Mouse (Mus musculus) testis, adult 2 months (tissue): ENCODE measurements around the gene Zswim4. TPM values are rescaled to one million over a fixed set of nuclear protein-coding genes. Genes with fewer than 3 reads are reported as not detected.

Source experiments
- H3K27ac ChIP-seq: fragments of 200-500 bp; 2 replicates; pipeline ENCODE4 v1.5.1; 2012; ENCODE audit warnings: low read depth, low read length; ENCODE audit not compliant: control insufficient read depth, insufficient read depth
- H3K27me3 ChIP-seq: fragments of 200-500 bp; 2 replicates; pipeline ENCODE4 v1.6.1; 2012; ENCODE audit warnings: mild to moderate bottlenecking, low read length, moderate library complexity; ENCODE audit not compliant: control insufficient read depth, insufficient read depth
- H3K36me3 ChIP-seq: fragments of 200-500 bp; 2 replicates; pipeline ENCODE4 v1.6.1; 2012; ENCODE audit warnings: mild to moderate bottlenecking, low read length; ENCODE audit not compliant: control insufficient read depth, insufficient read depth
- H3K4me1 ChIP-seq: fragments of 200-500 bp; 2 replicates; pipeline ENCODE4 v1.6.1; 2012; ENCODE audit warnings: low read length; ENCODE audit not compliant: control insufficient read depth, insufficient read depth
- H3K4me3 ChIP-seq: fragments of 200-500 bp; 2 replicates; pipeline ENCODE4 v1.5.1; 2012; ENCODE audit warnings: low read depth, mild to moderate bottlenecking, low read length, moderate library complexity, mixed read lengths; ENCODE audit not compliant: control insufficient read depth
- CTCF ChIP-seq: fragments of 200-500 bp; IDR thresholded peaks from 2 replicates; pipeline ENCODE4 v1.5.1; 2012; ENCODE audit warnings: low read depth, mild to moderate bottlenecking, inconsistent platforms, low read length, moderate library complexity; ENCODE audit not compliant: control insufficient read depth, insufficient read depth, insufficient replicate concordance
- POLR2A ChIP-seq: fragments of 200-500 bp; IDR thresholded peaks from 2 replicates; pipeline ENCODE4 v1.6.1; 2012; ENCODE audit warnings: low read depth, mild to moderate bottlenecking, inconsistent platforms, low read length, moderate library complexity; ENCODE audit not compliant: control insufficient read depth
- polyA plus RNA-seq: library from polyadenylated mRNA; depleted of rRNA; stranded (reverse); fragments of >200 nt; gene quantifications from 2 replicates; pipeline ENCODE4 v1.2.3, GENCODE M21; 2012

The Zswim4 gene
- polyA plus RNA-seq, 1 experiment, result 16.9 TPM

GRCm38 (mm10) chr8:84222566-84223165 lies 14.2 kb downstream of the Zswim4 start:
- no peaks in the 10 kb centered on the region; the same call in 1 of the 2 replicates for H3K36me3 ChIP-seq
- no peak overlapping the region for H3K27ac ChIP-seq
- H3K4me3 ChIP-seq, result no peak overlapping the region
- peaks cover 3% of the 10 kb centered on the region for H3K4me1 ChIP-seq
- TF ChIP-seq CTCF, result no peak
- no peak for TF ChIP-seq POLR2A
- H3K27me3 ChIP-seq, result no peaks in the 10 kb centered on the region

DNA sequence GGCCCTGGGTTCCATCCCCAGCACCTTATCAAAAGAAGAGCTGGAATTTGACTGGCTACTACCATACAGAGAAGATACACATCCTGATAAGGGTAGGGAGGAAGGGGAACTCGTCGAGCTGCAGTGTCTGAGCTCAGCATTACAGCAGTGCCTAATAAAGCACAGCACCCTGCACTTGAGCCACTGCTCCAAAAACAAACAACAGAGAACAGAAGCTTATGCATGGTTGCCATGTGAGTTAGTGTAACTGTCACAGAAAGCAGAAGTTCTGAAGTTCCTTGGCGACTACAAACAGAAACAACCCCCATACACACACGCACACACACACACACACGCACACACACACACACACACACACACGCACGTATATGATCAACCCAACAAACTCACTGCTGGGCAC lies 16.8 kb downstream of the Zswim4 start:
- peaks cover 3% of the 10 kb centered on the region for H3K4me1 ChIP-seq
- H3K36me3 ChIP-seq, result no peaks in the 10 kb centered on the region; the same call in 1 of the 2 replicates
- TF ChIP-seq POLR2A, result no peak
- TF ChIP-seq CTCF, result no peak
- no peaks in the 10 kb centered on the region for H3K27me3 ChIP-seq
- no peak overlapping the region for H3K27ac ChIP-seq
- no peak overlapping the region for H3K4me3 ChIP-seq

GRCm38 (mm10) chr8:84218143-84218542 lies 18.7 kb downstream of the Zswim4 start:
- H3K27me3 ChIP-seq, result no peaks in the 10 kb centered on the region
- no peak for TF ChIP-seq CTCF
- TF ChIP-seq POLR2A, result no peak
- H3K36me3 ChIP-seq, result no peaks in the 10 kb centered on the region; the same call in 1 of the 2 replicates
- no peak overlapping the region for H3K4me3 ChIP-seq
- H3K27ac ChIP-seq, result no peak overlapping the region
- H3K4me1 ChIP-seq, result no peaks in the 10 kb centered on the region

DNA sequence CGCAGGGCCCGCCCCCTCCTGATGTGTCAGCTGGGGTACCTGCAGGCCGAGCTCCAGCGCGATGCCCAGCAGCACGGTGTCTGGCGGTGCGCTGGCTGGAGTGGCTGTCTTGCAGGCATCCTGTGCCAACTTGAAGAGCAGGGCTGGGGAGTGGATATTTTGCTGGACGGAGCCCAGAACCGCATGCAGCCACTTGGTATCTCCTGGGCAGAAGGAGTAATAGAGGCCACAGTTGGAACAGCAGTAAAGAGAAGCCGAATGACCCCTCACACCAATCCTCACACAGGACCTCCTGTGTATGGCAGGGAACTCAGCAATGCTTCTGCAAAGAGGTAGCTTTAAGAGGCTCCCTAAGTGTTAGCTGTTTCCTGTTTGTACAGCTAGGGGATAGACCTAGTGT lies 19.6 kb downstream of the Zswim4 start:
- H3K36me3 ChIP-seq, result no peaks in the 10 kb centered on the region; the same call in 1 of the 2 replicates
- no peak for TF ChIP-seq POLR2A
- TF ChIP-seq CTCF, result no peak

GRCm38 (mm10) chr8:84213277-84213676 lies 23.6 kb downstream of the Zswim4 start:
- Histone ChIP-seq H3K27me3 (no peaks in the 10 kb centered on the region), H3K27ac (no peak overlapping the region), H3K4me3 (no peak overlapping the region), H3K36me3 (no peaks in the 10 kb centered on the region), H3K4me1 (peaks cover 7% of the 10 kb centered on the region)
- TF ChIP-seq POLR2A (no peak), CTCF (no peak)

More for the DNA sequence above, 19.6 kb downstream of the Zswim4 start:
- H3K4me1 ChIP-seq, result no peaks in the 10 kb centered on the region
- H3K4me3 ChIP-seq, result no peak overlapping the region
- H3K27ac ChIP-seq, result no peak overlapping the region
- no peaks in the 10 kb centered on the region for H3K27me3 ChIP-seq

DNA sequence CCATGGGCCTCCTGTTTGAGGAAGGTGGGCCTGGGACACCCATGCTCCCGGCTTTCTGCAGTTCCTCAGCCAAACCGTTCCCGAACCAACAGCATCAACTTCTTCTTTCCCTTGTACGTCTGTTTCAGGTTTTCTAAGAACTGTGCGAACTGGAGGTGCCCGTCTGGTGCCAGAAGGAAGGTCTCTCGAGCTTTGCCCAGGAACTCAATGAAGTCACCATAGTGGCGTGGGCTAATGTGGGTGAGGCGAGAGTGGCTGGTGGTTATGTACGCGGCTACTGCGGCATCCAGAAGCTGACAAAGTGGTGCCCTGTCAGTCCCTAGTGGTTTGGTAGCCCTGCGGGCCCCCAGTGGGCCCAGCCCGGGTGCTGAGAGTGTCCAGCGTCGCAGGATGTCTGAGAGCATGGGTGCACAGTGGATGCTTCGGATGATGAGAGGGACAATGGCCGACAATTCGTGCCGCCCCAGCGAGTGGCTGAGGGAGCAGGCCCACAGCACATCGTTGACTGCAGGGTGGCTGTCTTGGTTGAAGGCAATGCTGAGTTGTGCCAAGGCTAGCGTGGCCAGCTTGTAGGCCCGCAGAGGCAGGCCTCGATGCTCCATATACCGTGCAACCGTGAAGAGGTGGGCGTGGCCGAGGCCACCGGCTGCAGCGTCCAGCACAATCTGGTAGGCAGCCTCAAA lies 24.8 kb downstream of the Zswim4 start:
- TF ChIP-seq CTCF, result no peak
- TF ChIP-seq POLR2A, result no peak
- H3K4me1 ChIP-seq, result peaks cover 7% of the 10 kb centered on the region
- no peaks in the 10 kb centered on the region for H3K36me3 ChIP-seq
- no peak overlapping the region for H3K4me3 ChIP-seq
- no peak overlapping the region for H3K27ac ChIP-seq
- no peaks in the 10 kb centered on the region for H3K27me3 ChIP-seq

DNA sequence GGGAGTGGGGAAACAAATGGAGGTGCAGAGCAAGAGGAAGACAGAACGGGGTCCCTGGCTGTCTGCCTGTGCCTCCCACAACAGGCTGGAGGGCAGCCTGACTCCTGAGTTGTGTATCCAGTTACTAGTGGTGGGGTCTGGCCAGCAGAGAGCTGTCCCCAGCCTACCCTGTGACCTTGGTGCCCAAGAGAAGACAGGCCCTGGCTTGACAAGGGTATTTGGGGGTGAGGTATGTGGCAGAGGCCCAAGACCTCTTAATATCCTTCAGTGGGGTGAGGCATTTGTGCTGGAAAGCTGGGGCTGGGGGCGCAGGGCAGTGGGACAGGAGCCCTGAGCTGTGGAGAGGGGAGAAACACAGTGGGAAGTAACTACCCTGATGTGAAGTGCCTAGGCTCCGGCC lies 25.7 kb downstream of the Zswim4 start:
- TF ChIP-seq POLR2A (no peak), CTCF (no peak)
- Histone ChIP-seq H3K27ac (no peak overlapping the region), H3K27me3 (no peaks in the 10 kb centered on the region), H3K4me3 (no peak overlapping the region), H3K36me3 (no peaks in the 10 kb centered on the region), H3K4me1 (peaks cover 7% of the 10 kb centered on the region)
